1 mouse cellular context compared by ENCODE assay signal in the genomic region with DNA sequence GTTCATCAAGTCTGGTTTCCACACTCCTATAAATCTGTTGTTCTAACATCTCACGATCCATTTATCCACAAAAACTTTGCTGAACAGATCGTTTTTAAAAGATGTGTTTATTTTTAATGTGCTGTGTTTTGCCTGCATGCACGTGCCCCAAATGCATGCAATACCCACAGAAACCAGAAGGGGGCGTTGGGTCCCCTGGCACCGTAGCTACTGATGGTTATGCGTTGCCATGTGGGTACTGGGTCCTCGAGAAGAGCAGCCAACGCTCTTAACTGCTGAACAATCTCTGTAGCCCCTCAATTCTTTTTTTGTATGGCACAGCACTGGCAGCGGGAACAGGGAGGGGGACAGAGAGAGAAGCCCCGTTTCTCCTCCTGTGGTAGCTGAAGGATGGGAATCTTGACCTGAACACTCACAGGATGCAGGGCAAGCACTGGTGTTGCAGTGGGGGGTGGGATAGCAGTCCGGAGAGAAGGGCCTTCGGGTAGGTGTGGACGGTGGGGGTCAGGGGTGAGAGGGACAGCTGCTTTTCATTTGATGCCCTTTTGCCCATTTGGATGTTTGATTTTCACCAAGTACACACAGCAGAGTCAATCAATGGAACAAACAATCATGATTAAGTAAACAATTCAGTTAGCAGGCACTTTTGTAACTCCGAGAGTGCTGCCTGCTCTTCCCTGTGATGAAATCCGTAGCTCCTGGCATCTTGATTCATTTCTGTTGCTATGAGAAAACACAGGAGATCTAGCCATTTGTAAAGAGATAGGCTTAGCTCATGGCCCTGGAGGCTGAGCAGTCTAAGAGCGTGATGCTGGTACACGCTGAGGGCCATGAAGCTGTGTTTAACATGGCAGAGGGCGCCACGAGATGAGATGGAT.
TF ChIP-seq lines count a peak whose summit lies in the region.

No protein-coding gene starts in this region.

TF ChIP-seq in MEL, 35 proteins besides CTCF, POLR2A, EP300 and RAD21 (continued from another document):
- TF ChIP-seq NRF1 (IDR thresholded peaks at IDR 0.05; ENCODE audit: insufficient read depth, low read depth, low read length, poor library complexity, severe bottlenecking) (no peak), JUND (IDR thresholded peaks at IDR 0.05; ENCODE audit: low read depth, low read length) (no peak), TAL1 (IDR thresholded peaks at IDR 0.05; ENCODE audit: low read length) (no peak), ELF1 (IDR thresholded peaks at IDR 0.05; ENCODE audit: low read depth, low read length) (no peak), MAX (IDR thresholded peaks at IDR 0.05; ENCODE audit: low read length) (peak; percentile 90), ZNF384 (IDR thresholded peaks at IDR 0.05; ENCODE audit: low read depth, low read length) (peak; percentile 21; the same call in 1 of the 2 replicates), HCFC1 (IDR thresholded peaks at IDR 0.05; ENCODE audit: low read depth, low read length) (no peak), ZMIZ1 (IDR thresholded peaks at IDR 0.05; ENCODE audit: low read depth, low read length) (no peak), UBTF (IDR thresholded peaks at IDR 0.05; ENCODE audit: borderline replicate concordance, insufficient read depth, low read depth, low read length) (no peak), ZKSCAN1 (IDR thresholded peaks at IDR 0.05; ENCODE audit: low read depth, low read length) (no peak), ETS1 (IDR thresholded peaks at IDR 0.05; ENCODE audit: low read depth, low read length) (no peak), MAFK (IDR thresholded peaks at IDR 0.05; ENCODE audit: borderline replicate concordance, low read depth, low read length) (no peak), NELFE (IDR thresholded peaks at IDR 0.05; ENCODE audit: low read depth, low read length) (no peak), TCF12 (IDR thresholded peaks at IDR 0.05; ENCODE audit: low read depth, low read length) (0 out of 2 replicates have a peak, but pooled peaks have one; percentile 10), E2F4 (IDR thresholded peaks at IDR 0.05; ENCODE audit: borderline replicate concordance, low read depth, low read length) (no peak), SMC3 (IDR thresholded peaks at IDR 0.05; ENCODE audit: low read depth, low read length) (peak; percentile 77)
